Mouse (Mus musculus) brown adipose tissue, adult 24 weeks (tissue): ENCODE measurements around the gene D5Ertd579e. TPM values are rescaled to one million over a fixed set of nuclear protein-coding genes. Genes with fewer than 3 reads are reported as not detected.
A peak's percentile ranks its signal among the peaks of the same experiment; 100 is the strongest.

Experiments
- H3K27ac ChIP-seq: fragments of 200-500 bp; replicated peaks from 2 replicates; pipeline ENCODE4 v1.5.1; 2012; ENCODE audit warnings: low read depth, mild to moderate bottlenecking, low read length
- H3K4me1 ChIP-seq: fragments of 200-500 bp; 2 replicates; pipeline ENCODE4 v1.6.1; 2012; ENCODE audit warnings: low read length, mixed read lengths; ENCODE audit not compliant: control insufficient read depth, insufficient read depth, insufficient read length
- H3K4me3 ChIP-seq: fragments of 200-500 bp; 2 replicates; pipeline ENCODE4 v1.5.1; 2012; ENCODE audit warnings: low read depth, mild to moderate bottlenecking, low read length, moderate library complexity; ENCODE audit not compliant: insufficient read depth
- polyA plus RNA-seq: library from polyadenylated mRNA; stranded (reverse); fragments of >200 nt; gene quantifications from 2 replicates; pipeline ENCODE4 v1.2.4, GENCODE M21; 2012; ENCODE audit not compliant: missing spikeins, insufficient read depth, insufficient read length

Gene D5Ertd579e
- polyA plus RNA-seq, 1 experiment, result 65.5 TPM

- H3K4me1 ChIP-seq, result peaks cover 22% of the 10 kb centered on the region
- H3K4me3 ChIP-seq, result no peak overlapping the region
- H3K27ac ChIP-seq, result no peak overlapping the region; the same call in 1 of the 2 replicates
Measured at GRCm38 (mm10) chr5:36564530-36564929, 131.3 kb downstream of the D5Ertd579e start.

GRCm38 (mm10) chr5:36563741-36564140 is 132.1 kb downstream of the D5Ertd579e start:
- H3K27ac ChIP-seq, result peak overlapping the region; percentile 83
- peaks cover 22% of the 10 kb centered on the region for H3K4me1 ChIP-seq
- no peak overlapping the region for H3K4me3 ChIP-seq

- H3K4me1 ChIP-seq, result peaks cover 19% of the 10 kb centered on the region; the same call in 1 of the 2 replicates
- H3K4me3 ChIP-seq, result no peak overlapping the region
- peak overlapping the region; percentile 83 for H3K27ac ChIP-seq
Measured at GRCm38 (mm10) chr5:36562791-36563445, 132.9 kb downstream of the D5Ertd579e start.

- H3K27ac ChIP-seq, result no peak overlapping the region
- peaks cover 16% of the 10 kb centered on the region; the same call in 1 of the 2 replicates for H3K4me1 ChIP-seq
- no peak overlapping the region for H3K4me3 ChIP-seq
Measured at GRCm38 (mm10) chr5:36561509-36561908, 134.3 kb downstream of the D5Ertd579e start.

GRCm38 (mm10) chr5:36560490-36560889 is 135.3 kb downstream of the D5Ertd579e start:
- 0 out of 2 replicates have a peak overlapping the region, but pooled peaks have one; percentile 45 for H3K27ac ChIP-seq
- H3K4me1 ChIP-seq, result peaks cover 16% of the 10 kb centered on the region; the same call in 1 of the 2 replicates
- no peak overlapping the region for H3K4me3 ChIP-seq

GRCm38 (mm10) chr5:36559510-36560235 is 136.2 kb downstream of the D5Ertd579e start:
- Histone ChIP-seq H3K4me1 (peaks cover 16% of the 10 kb centered on the region; the same call in 1 of the 2 replicates), H3K27ac (peak overlapping the region; percentile 45; the same call in 1 of the 2 replicates), H3K4me3 (no peak overlapping the region)

- peaks cover 18% of the 10 kb centered on the region; the same call in 1 of the 2 replicates for H3K4me1 ChIP-seq
- H3K27ac ChIP-seq, result no peak overlapping the region
- no peak overlapping the region for H3K4me3 ChIP-seq
Measured at GRCm38 (mm10) chr5:36559106-36559505, 136.7 kb downstream of the D5Ertd579e start.

- peaks cover 13% of the 10 kb centered on the region; the same call in 1 of the 2 replicates for H3K4me1 ChIP-seq
- H3K27ac ChIP-seq, result no peak overlapping the region
- H3K4me3 ChIP-seq, result no peak overlapping the region
Measured at GRCm38 (mm10) chr5:36558526-36558925, 137.3 kb downstream of the D5Ertd579e start.

GRCm38 (mm10) chr5:36557584-36558308 is 138.1 kb downstream of the D5Ertd579e start:
- Histone ChIP-seq H3K4me1 (peaks cover 12% of the 10 kb centered on the region; the same call in 1 of the 2 replicates), H3K27ac (no peak overlapping the region), H3K4me3 (no peak overlapping the region)

- H3K27ac ChIP-seq, result no peak overlapping the region
- no peak overlapping the region for H3K4me3 ChIP-seq
- peaks cover 7% of the 10 kb centered on the region; the same call in 1 of the 2 replicates for H3K4me1 ChIP-seq
Measured at GRCm38 (mm10) chr5:36556906-36557305, 138.9 kb downstream of the D5Ertd579e start.

GRCm38 (mm10) chr5:36556289-36556688 is 139.5 kb downstream of the D5Ertd579e start:
- Histone ChIP-seq H3K4me1 (peaks cover 4% of the 10 kb centered on the region; the same call in 1 of the 2 replicates), H3K4me3 (no peak overlapping the region), H3K27ac (no peak overlapping the region)

GRCm38 (mm10) chr5:36554496-36554895 is 141.3 kb downstream of the D5Ertd579e start:
- Histone ChIP-seq H3K4me1 (peaks cover 4% of the 10 kb centered on the region; the same call in 1 of the 2 replicates), H3K4me3 (no peak overlapping the region), H3K27ac (no peak overlapping the region)

- H3K4me3 ChIP-seq, result no peak overlapping the region
- no peak overlapping the region for H3K27ac ChIP-seq
- peaks cover 4% of the 10 kb centered on the region; the same call in 1 of the 2 replicates for H3K4me1 ChIP-seq
Measured at GRCm38 (mm10) chr5:36553886-36554285, 141.9 kb downstream of the D5Ertd579e start.

- H3K4me1 ChIP-seq, result peaks cover 4% of the 10 kb centered on the region; the same call in 1 of the 2 replicates
- 0 out of 2 replicates have a peak overlapping the region, but pooled peaks have one; percentile 6 for H3K27ac ChIP-seq
- no peak overlapping the region for H3K4me3 ChIP-seq
Measured at GRCm38 (mm10) chr5:36553056-36553606, 142.7 kb downstream of the D5Ertd579e start.
